Comparison of ENCODE assay signal across 10 mouse cellular contexts in genomic region chr10:95139645-95140044, GRCm38 (mm10).
DNase-seq lines count a peak whose midpoint lies in the region; ATAC-seq lines count a peak whose summit lies in the region.
"Had no signal": no experiment of that assay in that cellular context is flagged by ENCODE, and none has a peak within 500 bp of the region (broad histone marks: within the 10 kb centered on the region; RNA-seq: fewer than 3 reads in every experiment).

No protein-coding gene starts in this region.

- no peak overlapping the region for H3K4me2 ChIP-seq in heart, embryonic 11.5 days
- no peak overlapping the region for H3K4me2 ChIP-seq in liver, embryonic 12.5 days

- ATAC-seq in heart, embryonic 11.5 days (replicated peaks; ENCODE audit: insufficient number of reproducible peaks, low FRiP score, low TSS enrichment) = no peak
- ATAC-seq in liver, embryonic 12.5 days = no peak

- 76% methylated on average over 8 of the region's 8 CpGs for WGBS in heart, embryonic 11.5 days (ENCODE audit: insufficient replicate concordance)
- whole genome bisulfite sequencing in liver, embryonic 12.5 days (ENCODE audit: insufficient replicate concordance) = 64% methylated on average over 8 of the region's 8 CpGs

- no peak overlapping the region for H3K27ac ChIP-seq in heart, embryonic 11.5 days (ENCODE audit: low read depth, low read length)
- H3K27ac ChIP-seq in liver, embryonic 12.5 days = no peak overlapping the region
- H3K27ac ChIP-seq: liver, embryonic 14.5 days had no signal

- no peaks in the 10 kb centered on the region for H3K27me3 ChIP-seq in heart, embryonic 11.5 days (ENCODE audit: control insufficient read depth, insufficient read depth, low read length)
- H3K27me3 ChIP-seq in liver, embryonic 12.5 days (replicated peaks) = 0 out of 2 replicates have a peak, but pooled peaks cover 10% of the 10 kb centered on the region
- H3K27me3 ChIP-seq: CH12.LX had no signal

- H3K36me3 ChIP-seq in heart, embryonic 11.5 days (ENCODE audit: control insufficient read depth, insufficient read depth, low read length) = no peaks in the 10 kb centered on the region
- no peaks in the 10 kb centered on the region for H3K36me3 ChIP-seq in liver, embryonic 12.5 days

- no peak overlapping the region for H3K9ac ChIP-seq in heart, embryonic 11.5 days (ENCODE audit: low read depth, low read length)
- H3K9ac ChIP-seq in liver, embryonic 12.5 days = no peak overlapping the region
- H3K9ac ChIP-seq: liver, embryonic 14.5 days had no signal

- H3K9me3 ChIP-seq in heart, embryonic 11.5 days (replicated peaks; ENCODE audit: control insufficient read depth, low read length) = no peaks in the 10 kb centered on the region
- no peaks in the 10 kb centered on the region for H3K9me3 ChIP-seq in liver, embryonic 12.5 days (replicated peaks)

- H3K4me3 ChIP-seq in heart, embryonic 11.5 days (ENCODE audit: low read depth, low read length) = no peak overlapping the region
- no peak overlapping the region for H3K4me3 ChIP-seq in liver, embryonic 12.5 days

- peak; percentile 98 for DNase-seq in heart, adult 11 months
- DNase-seq in cerebellum, adult 11-12 months = peak; percentile 21
- DNase-seq in heart, adult 8-10 months (ENCODE audit: low spot score) = peak; percentile 60
- DNase-seq in lung, postnatal 10 days = peak; percentile 76
- DNase-seq in MN1 (ENCODE audit: low spot score) = no peak
- DNase-seq in T-cell, adult 2 months (ENCODE audit: low spot score) = no peak

- H3K4me1 ChIP-seq in heart, embryonic 11.5 days (ENCODE audit: control insufficient read depth, insufficient read depth, low read length) = peaks cover 32% of the 10 kb centered on the region
- no peaks in the 10 kb centered on the region for H3K4me1 ChIP-seq in liver, embryonic 12.5 days

Comparison
In these comparisons a context has a peak if more than half of its experiments do, and no peak if none do; other contexts are left out.
1. DNase-seq: peak in heart, adult 11 months (single experiment), cerebellum, adult 11-12 months (single experiment), heart, adult 8-10 months (single experiment) and lung, postnatal 10 days (single experiment); none in MN1 (single experiment) and T-cell, adult 2 months (single experiment).